Mouse (Mus musculus) adrenal gland, adult 8-10 months (tissue): Measurements from ENCODE around the gene Olfr66. TPM values are rescaled to one million over a fixed set of nuclear protein-coding genes. Genes with fewer than 3 reads are reported as not detected.

Experiments
- DNase-seq: peaks from one replicate; pipeline ENCODE4 v3.0.0; 2022
- total RNA-seq, 4 experiments: library from RNA; stranded (reverse); gene quantifications; 2 replicates each; pipeline ENCODE4 v1.2.4; 2022

The Olfr66 gene
- not detected for total RNA-seq

- no peak for DNase-seq
Measured at GRCm38 (mm10) chr7:103886152-103886551, at the start of gene Olfr66. Gene Olfr66, minus strand, starts transcription at chr7:103886252.

- DNase-seq = no peak
Measured at GRCm38 (mm10) chr7:103934264-103934663, 48.2 kb upstream of the Olfr66 start, which contains the start of gene Olfr632. Gene Olfr632, plus strand, starts transcription at chr7:103934347.

GRCm38 (mm10) chr7:103928525-103928924 is 42.5 kb upstream of the Olfr66 start, which contains the start of gene Olfr631:
Gene Olfr631, plus strand, starts transcription at chr7:103928825.
- no peak for DNase-seq

- no peak for DNase-seq
Measured at GRCm38 (mm10) chr7:103915338-103915737, 29.3 kb upstream of the Olfr66 start.

GRCm38 (mm10) chr7:103912969-103913511 is 27.0 kb upstream of the Olfr66 start:
- no peak for DNase-seq

GRCm38 (mm10) chr7:103910047-103910446 is 24.0 kb upstream of the Olfr66 start:
- DNase-seq = no peak

- DNase-seq = no peak
Measured at GRCm38 (mm10) chr7:103903187-103903586, 17.1 kb upstream of the Olfr66 start, which contains the start of gene Olfr65. Gene Olfr65, plus strand, starts transcription at chr7:103903487.

GRCm38 (mm10) chr7:103894385-103894784 is 8.3 kb upstream of the Olfr66 start, which contains the start of gene Olfr64:
Gene Olfr64, minus strand, starts transcription at chr7:103894485.
- no peak for DNase-seq

- no peak for DNase-seq
Measured at GRCm38 (mm10) chr7:103877093-103877492, 9.0 kb downstream of the Olfr66 start.

GRCm38 (mm10) chr7:103874451-103874850 is 11.6 kb downstream of the Olfr66 start:
- DNase-seq = no peak

GRCm38 (mm10) chr7:103873064-103873463 is 13.0 kb downstream of the Olfr66 start:
- DNase-seq = no peak

GRCm38 (mm10) chr7:103870667-103871066 is 15.4 kb downstream of the Olfr66 start:
- no peak for DNase-seq

GRCm38 (mm10) chr7:103865716-103866115 is 20.3 kb downstream of the Olfr66 start:
- no peak for DNase-seq

GRCm38 (mm10) chr7:103861531-103861930 is 24.5 kb downstream of the Olfr66 start:
- no peak for DNase-seq

GRCm38 (mm10) chr7:103860855-103861254 is 25.2 kb downstream of the Olfr66 start:
- peak; percentile 61 for DNase-seq

GRCm38 (mm10) chr7:103859076-103859475 is 27.0 kb downstream of the Olfr66 start:
- DNase-seq = no peak

- DNase-seq = no peak
Measured at GRCm38 (mm10) chr7:103854669-103855068, 31.4 kb downstream of the Olfr66 start.

- DNase-seq = no peak
Measured at GRCm38 (mm10) chr7:103853090-103853489, 33.0 kb downstream of the Olfr66 start, which contains the start of gene Hbb-y. Gene Hbb-y, minus strand, starts transcription at chr7:103853216.

GRCm38 (mm10) chr7:103844525-103845325 is 41.3 kb downstream of the Olfr66 start:
- DNase-seq = no peak

- DNase-seq = no peak
Measured at GRCm38 (mm10) chr7:103843034-103843433, 43.0 kb downstream of the Olfr66 start, which contains the start of gene Hbb-bh1. Gene Hbb-bh1, minus strand, starts transcription at chr7:103843164.

- DNase-seq = no peak
Measured at GRCm38 (mm10) chr7:103840268-103840667, 45.8 kb downstream of the Olfr66 start, which contains the start of gene Hbb-bh2. Gene Hbb-bh2, minus strand, starts transcription at chr7:103840520.
